Mouse (Mus musculus) right cerebral cortex, postnatal 4 days (tissue): ENCODE results near the gene Cryab.

Experiments used
- DNase-seq: peaks from one replicate; pipeline ENCODE4 v3.0.0-alpha.2; 2022

Cryab gene

GRCm38 (mm10) chr9:50751323-50751722, at the start of gene Cryab:
TSS of gene Cryab (plus strand) at chr9:50751325.
- DNase-seq, result no peak

GRCm38 (mm10) chr9:50704907-50705306, 46.2 kb upstream of the Cryab start:
- DNase-seq, result no peak

DNA sequence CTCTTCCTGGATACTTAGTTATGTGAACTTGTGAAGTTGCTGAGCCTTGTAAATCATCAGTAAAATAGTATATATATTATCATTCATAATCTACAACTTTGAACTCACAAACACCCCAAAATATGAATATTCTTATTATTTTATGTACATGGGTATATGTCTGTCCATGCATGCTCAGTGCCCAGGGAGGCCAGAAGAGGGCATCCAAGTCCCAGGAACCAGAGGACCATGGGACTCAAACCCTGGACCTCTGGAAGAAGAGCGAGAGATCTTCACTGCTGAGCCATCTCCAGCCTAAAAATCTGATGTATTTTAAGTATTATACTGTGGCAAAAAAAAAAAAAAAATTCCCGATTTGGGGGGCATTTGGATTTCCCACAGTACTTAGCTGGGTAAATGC, 42.0 kb upstream of the Cryab start:
- peak; percentile 29 for DNase-seq

DNA sequence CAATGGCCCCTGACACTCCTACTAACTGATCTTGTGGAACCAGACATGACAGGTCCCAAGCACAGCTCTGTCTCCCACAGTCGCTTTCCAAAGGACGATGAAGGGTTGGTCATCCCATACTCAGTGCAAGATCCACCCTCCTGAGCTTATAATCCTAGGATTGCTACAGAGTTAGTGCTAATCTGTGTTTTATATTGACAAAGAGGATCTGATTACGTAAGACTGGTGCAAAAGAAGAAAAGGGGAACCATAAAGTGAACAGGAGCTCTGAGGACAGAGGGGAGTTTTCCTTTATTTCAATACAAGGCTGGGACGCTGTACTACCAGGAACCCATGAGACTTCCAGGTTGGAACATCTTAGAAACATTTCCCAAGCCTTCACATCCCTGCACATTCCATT, 39.8 kb upstream of the Cryab start:
- no peak for DNase-seq

DNA sequence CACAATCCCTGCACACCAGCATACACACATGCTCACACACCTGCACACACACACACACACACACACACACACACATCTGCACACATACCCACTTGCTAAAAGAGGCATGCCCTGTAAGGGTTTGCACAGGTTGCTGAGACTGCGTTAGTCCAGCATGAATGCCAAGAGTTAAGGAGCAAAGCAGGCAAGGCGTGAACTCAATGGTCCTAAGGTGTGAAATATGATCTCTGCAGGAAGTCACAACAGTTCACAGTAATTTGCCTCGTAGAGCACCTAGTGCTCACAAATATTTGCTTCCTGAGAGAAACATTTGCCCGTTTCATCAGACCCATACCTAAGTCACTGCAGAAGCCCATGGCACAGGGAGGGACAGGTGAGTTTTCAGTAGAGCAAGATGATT, 36.9 kb upstream of the Cryab start:
- DNase-seq, result no peak

DNA sequence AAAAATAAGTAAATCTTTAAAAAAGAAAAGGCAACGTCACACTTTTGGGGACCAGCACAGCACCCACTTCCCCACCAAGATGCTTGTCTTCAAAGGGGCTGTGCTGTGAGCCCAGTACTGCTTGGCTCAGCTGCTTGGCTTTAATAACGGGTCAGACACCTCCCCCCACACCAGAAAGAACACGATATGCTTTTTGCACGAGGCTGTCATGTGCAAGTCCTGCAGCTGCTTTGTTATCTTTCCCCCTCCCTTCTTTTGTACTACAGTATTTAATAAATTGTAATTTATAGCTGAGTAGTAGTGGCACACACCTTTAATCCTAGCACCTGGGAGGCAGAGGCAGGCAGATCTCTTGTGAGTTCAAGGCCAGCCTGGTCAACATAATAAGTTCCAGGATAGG, 32.2 kb upstream of the Cryab start:
- no peak for DNase-seq

GRCm38 (mm10) chr9:50721061-50721460, 30.1 kb upstream of the Cryab start:
- DNase-seq, result no peak

GRCm38 (mm10) chr9:50722451-50722911, 28.6 kb upstream of the Cryab start:
- DNase-seq, result no peak

DNA sequence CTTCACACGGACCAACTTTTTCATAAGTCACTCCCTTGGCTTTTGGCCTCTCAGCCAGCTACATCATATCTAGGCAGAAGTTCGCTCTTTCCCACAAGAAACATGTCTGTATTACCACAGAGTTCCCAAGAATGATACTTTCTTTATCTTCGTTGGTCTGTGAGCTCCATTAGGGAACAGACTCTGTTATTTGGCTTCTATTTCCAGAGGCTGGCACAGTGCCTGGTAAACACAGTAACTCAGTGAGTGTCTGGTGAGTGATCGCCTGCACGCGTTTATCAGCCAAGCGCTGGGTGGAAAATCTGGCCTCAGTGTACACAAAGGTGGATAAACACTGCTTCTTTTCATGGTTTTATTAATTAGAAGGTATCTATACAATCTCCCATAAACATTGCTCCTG, 27.7 kb upstream of the Cryab start:
- peak; percentile 72 for DNase-seq

- no peak for DNase-seq
Measured at GRCm38 (mm10) chr9:50724147-50724546, 27.0 kb upstream of the Cryab start.

DNA sequence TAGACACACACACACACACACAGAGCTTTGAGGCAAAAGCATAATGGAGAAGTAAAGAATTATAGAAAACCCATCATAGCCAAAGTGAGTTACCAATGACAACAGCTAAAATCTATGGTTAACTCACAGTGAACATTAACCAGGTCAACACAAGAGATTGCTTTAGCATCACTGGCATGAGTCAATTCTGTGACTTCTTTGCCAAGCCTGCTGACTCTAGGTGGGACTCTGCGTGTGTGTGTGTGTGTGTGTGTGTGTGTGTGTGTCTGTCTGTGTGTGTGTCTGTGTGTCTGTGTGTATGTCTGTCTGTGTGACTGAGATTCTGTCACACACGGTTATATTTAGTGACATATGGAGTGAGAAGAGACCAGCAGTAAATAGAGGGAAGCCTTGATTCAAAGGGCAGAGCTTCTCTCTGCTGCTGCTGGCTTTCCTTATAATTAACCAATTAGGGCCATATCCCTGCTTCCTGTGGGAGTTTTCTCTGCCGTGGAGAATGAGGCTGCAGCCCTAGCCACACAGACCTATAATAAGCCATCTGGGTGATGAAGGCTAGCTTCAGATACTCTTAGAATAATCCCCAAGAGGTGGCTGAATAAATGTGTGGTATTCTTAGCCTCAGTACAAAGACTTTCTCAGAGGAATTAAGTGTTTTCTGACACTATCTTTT, 26.3 kb upstream of the Cryab start:
- no peak for DNase-seq

GRCm38 (mm10) chr9:50725921-50726590, 25.1 kb upstream of the Cryab start:
- DNase-seq, result no peak

GRCm38 (mm10) chr9:50727171-50727924, 23.8 kb upstream of the Cryab start:
- DNase-seq, result peak; percentile 33

- peak; percentile 90 for DNase-seq
Measured at GRCm38 (mm10) chr9:50727925-50728651, 23.0 kb upstream of the Cryab start.

GRCm38 (mm10) chr9:50729600-50729999, 21.5 kb upstream of the Cryab start:
- no peak for DNase-seq

GRCm38 (mm10) chr9:50732560-50732959, 18.6 kb upstream of the Cryab start:
- no peak for DNase-seq

- DNase-seq, result no peak
Measured at GRCm38 (mm10) chr9:50734989-50735388, 16.1 kb upstream of the Cryab start.

DNA sequence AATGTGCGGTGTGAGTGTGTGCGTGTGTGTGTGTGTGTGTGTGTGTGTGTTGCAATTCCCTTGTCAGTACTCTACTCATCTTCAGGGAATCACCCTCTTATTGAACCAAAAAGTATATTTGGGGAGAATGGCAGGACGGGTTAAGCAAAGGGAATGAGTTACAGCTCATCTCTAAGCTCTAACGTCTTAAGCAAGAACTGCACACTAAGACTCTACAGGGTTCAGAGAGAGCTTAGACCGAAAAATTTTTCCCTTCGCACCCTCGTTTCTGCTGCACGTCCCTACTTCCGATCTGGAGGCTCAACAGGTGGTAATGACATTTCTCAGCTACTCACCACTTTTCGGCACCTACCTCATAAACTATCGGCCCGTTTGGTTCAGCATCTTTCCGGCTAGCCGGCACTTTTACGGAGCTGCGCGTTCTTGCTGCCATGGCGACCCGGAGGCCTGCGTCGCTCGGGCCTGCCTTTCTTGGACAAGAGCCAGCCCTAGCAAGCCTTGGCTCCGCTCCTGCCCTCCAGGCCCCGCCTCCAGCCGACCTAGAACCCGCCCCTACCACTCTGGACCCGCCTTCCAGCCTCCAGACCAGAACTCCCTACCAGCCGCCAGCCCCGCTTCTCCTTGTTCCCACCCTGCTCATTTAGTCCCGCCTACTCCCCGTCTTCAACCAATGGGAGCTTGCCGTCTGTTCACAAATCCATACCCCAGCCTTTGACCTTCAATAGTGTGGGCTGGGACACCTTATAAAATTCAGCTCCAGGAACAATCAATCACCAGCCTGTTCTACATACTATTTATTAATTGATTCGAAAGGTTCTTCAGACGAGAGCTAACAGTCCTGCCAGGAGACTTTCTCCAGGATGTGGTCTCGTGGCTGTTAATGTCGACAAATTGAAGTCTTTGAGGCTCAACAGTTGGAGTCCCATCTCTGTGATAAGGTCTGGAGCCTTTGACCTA, 11.9 kb upstream of the Cryab start, which contains the start of gene Dixdc1:
Gene Dixdc1, minus strand, starts transcription at position 604 of the 957 bp plus-strand sequence.
- DNase-seq, result peak; percentile 82

- no peak for DNase-seq
Measured at GRCm38 (mm10) chr9:50740867-50741784, 10.0 kb upstream of the Cryab start.

DNA sequence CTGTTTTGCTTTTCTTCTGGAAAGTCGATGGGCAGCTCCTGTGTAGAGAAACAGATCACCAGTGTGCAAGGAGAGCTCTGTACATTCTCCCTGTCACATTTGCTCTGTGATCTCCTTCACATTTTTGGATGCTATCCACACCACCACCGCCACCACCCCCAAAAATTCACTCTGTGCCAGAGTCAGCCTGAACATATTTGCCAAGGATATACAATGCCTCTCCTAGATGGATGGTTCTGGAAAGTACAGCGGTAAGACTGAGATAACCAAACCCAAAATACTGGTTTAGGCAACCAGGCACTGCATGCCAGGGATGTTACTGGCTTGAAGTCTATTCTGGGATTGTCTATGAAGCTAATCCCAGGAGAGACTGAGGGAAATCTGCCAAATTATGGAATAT, 8.9 kb upstream of the Cryab start:
- DNase-seq, result no peak

GRCm38 (mm10) chr9:50742744-50743143, 8.4 kb upstream of the Cryab start:
- DNase-seq, result no peak
